Mouse (Mus musculus): Measurements from ENCODE around the gene Zfp598. TPM values are rescaled to one million over a fixed set of nuclear protein-coding genes. Genes with fewer than 3 reads are reported as not detected.
A peak's percentile ranks its signal among the peaks of the same experiment; 100 is the strongest.

Zfp598 gene
- polyA plus RNA-seq, 1 experiment: 42.1 TPM

GRCm38 (mm10) chr17:24670246-24670844, 858 bp downstream of the Zfp598 start:
- H3K36me3 ChIP-seq (ENCODE audit: control insufficient read depth, insufficient read depth, low read length, poor library complexity, severe bottlenecking): no peaks in the 10 kb centered on the region
- H3K9ac ChIP-seq (ENCODE audit: low read depth, poor library complexity, severe bottlenecking): peak overlapping the region; percentile 94
- peak overlapping the region; percentile 64 for H3K27ac ChIP-seq (ENCODE audit: insufficient read depth, low read length)
- no peak for TF ChIP-seq CTCF (IDR thresholded peaks at IDR 0.05; ENCODE audit: low read depth, low read length)
- TF ChIP-seq EP300 (IDR thresholded peaks at IDR 0.05; ENCODE audit: insufficient read depth, low read depth, low read length): no peak
- TF ChIP-seq POLR2A (IDR thresholded peaks at IDR 0.05; ENCODE audit: insufficient read depth, low read length): no peak
- peaks cover 2% of the 10 kb centered on the region for H3K4me1 ChIP-seq (ENCODE audit: control insufficient read depth, insufficient read depth, low read length)
- H3K4me3 ChIP-seq (ENCODE audit: low read depth, low read length): peak overlapping the region; percentile 98
- H3K9me3 ChIP-seq (replicated peaks; ENCODE audit: control insufficient read depth, insufficient read depth, low read length, poor library complexity, severe bottlenecking): no peaks in the 10 kb centered on the region
- H3K27me3 ChIP-seq (ENCODE audit: control insufficient read depth, insufficient read depth, low read length, poor library complexity, severe bottlenecking): no peaks in the 10 kb centered on the region

DNA sequence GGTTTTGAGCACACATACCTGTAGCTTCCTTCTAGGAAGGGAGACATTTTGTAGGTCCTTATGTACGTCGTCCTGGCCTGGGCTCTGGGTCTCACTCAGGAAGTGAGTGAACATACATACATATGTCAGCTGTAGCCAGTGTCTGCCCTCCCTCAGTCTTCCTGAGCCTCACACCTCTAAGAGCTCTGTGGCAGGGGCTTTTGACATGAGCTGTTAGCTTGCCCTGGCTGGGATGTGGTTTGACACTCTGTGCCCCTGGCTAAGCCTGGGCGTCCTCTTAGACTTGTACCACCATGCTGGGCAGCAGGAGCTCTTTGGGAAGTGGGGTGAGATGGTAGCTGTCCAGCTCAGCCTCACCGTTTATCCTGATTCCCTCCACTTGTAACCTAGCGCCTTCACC, 1.9 kb downstream of the Zfp598 start:
- Histone ChIP-seq H3K9me3 (replicated peaks; ENCODE audit: control insufficient read depth, insufficient read depth, low read length, poor library complexity, severe bottlenecking) (no peaks in the 10 kb centered on the region), H3K36me3 (ENCODE audit: control insufficient read depth, insufficient read depth, low read length, poor library complexity, severe bottlenecking) (0 out of 2 replicates have a peak, but pooled peaks cover under 1% of the 10 kb centered on the region), H3K27me3 (ENCODE audit: control insufficient read depth, insufficient read depth, low read length, poor library complexity, severe bottlenecking) (no peaks in the 10 kb centered on the region), H3K27ac (ENCODE audit: insufficient read depth, low read length) (no peak overlapping the region), H3K4me3 (ENCODE audit: low read depth, low read length) (no peak overlapping the region), H3K4me1 (ENCODE audit: control insufficient read depth, insufficient read depth, low read length) (peaks cover 2% of the 10 kb centered on the region), H3K9ac (ENCODE audit: low read depth, poor library complexity, severe bottlenecking) (no peak overlapping the region)
- TF ChIP-seq CTCF (IDR thresholded peaks at IDR 0.05; ENCODE audit: low read depth, low read length) (no peak), EP300 (IDR thresholded peaks at IDR 0.05; ENCODE audit: insufficient read depth, low read depth, low read length) (no peak), POLR2A (IDR thresholded peaks at IDR 0.05; ENCODE audit: insufficient read depth, low read length) (no peak)

- Histone ChIP-seq H3K4me1 (ENCODE audit: control insufficient read depth, insufficient read depth, low read length) (peaks cover 2% of the 10 kb centered on the region), H3K4me3 (ENCODE audit: low read depth, low read length) (peak overlapping the region; percentile 24), H3K27ac (ENCODE audit: insufficient read depth, low read length) (no peak overlapping the region), H3K9ac (ENCODE audit: low read depth, poor library complexity, severe bottlenecking) (0 out of 2 replicates have a peak overlapping the region, but pooled peaks have one; percentile 1), H3K9me3 (replicated peaks; ENCODE audit: control insufficient read depth, insufficient read depth, low read length, poor library complexity, severe bottlenecking) (no peaks in the 10 kb centered on the region), H3K27me3 (ENCODE audit: control insufficient read depth, insufficient read depth, low read length, poor library complexity, severe bottlenecking) (no peaks in the 10 kb centered on the region), H3K36me3 (ENCODE audit: control insufficient read depth, insufficient read depth, low read length, poor library complexity, severe bottlenecking) (0 out of 2 replicates have a peak, but pooled peaks cover 5% of the 10 kb centered on the region)
- no peak for TF ChIP-seq CTCF (IDR thresholded peaks at IDR 0.05; ENCODE audit: low read depth, low read length)
- TF ChIP-seq POLR2A (IDR thresholded peaks at IDR 0.05; ENCODE audit: insufficient read depth, low read length): no peak
- TF ChIP-seq EP300 (IDR thresholded peaks at IDR 0.05; ENCODE audit: insufficient read depth, low read depth, low read length): no peak
These were observed 2.7 kb downstream of the Zfp598 start for GRCm38 (mm10) chr17:24672141-24672540.

- Histone ChIP-seq H3K36me3 (ENCODE audit: control insufficient read depth, insufficient read depth, low read length, poor library complexity, severe bottlenecking) (peaks cover 21% of the 10 kb centered on the region), H3K27me3 (ENCODE audit: control insufficient read depth, insufficient read depth, low read length, poor library complexity, severe bottlenecking) (no peaks in the 10 kb centered on the region), H3K9me3 (replicated peaks; ENCODE audit: control insufficient read depth, insufficient read depth, low read length, poor library complexity, severe bottlenecking) (no peaks in the 10 kb centered on the region), H3K4me1 (ENCODE audit: control insufficient read depth, insufficient read depth, low read length) (peaks cover 6% of the 10 kb centered on the region), H3K9ac (ENCODE audit: low read depth, poor library complexity, severe bottlenecking) (no peak overlapping the region), H3K4me3 (ENCODE audit: low read depth, low read length) (no peak overlapping the region), H3K27ac (ENCODE audit: insufficient read depth, low read length) (no peak overlapping the region)
- TF ChIP-seq EP300 (IDR thresholded peaks at IDR 0.05; ENCODE audit: insufficient read depth, low read depth, low read length) (no peak), CTCF (IDR thresholded peaks at IDR 0.05; ENCODE audit: low read depth, low read length) (no peak), POLR2A (IDR thresholded peaks at IDR 0.05; ENCODE audit: insufficient read depth, low read length) (no peak)
These were observed 4.8 kb downstream of the Zfp598 start for GRCm38 (mm10) chr17:24674277-24674676.

DNA sequence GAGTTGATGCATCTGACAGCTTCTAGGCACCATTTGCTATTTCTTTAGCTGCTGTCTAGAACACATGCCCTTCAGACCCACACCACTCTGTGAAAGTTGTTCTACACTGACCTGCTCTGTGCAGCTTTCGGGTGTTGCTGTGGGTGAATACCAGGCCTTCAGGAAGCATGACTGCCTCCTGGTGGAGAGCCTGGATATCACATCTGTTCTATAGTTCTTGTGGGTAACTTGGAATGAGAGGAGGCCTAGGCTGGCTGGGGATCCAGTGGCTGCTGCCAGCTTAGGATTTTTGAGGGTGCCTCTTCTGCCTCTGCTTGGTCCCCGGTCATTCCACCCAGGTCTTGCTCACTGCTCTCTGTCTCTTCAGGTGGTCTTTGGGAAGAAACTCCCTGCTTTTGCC, 6.7 kb downstream of the Zfp598 start:
- no peak overlapping the region for H3K9ac ChIP-seq (ENCODE audit: low read depth, poor library complexity, severe bottlenecking)
- no peaks in the 10 kb centered on the region for H3K9me3 ChIP-seq (replicated peaks; ENCODE audit: control insufficient read depth, insufficient read depth, low read length, poor library complexity, severe bottlenecking)
- H3K27ac ChIP-seq (ENCODE audit: insufficient read depth, low read length): no peak overlapping the region
- H3K27me3 ChIP-seq (ENCODE audit: control insufficient read depth, insufficient read depth, low read length, poor library complexity, severe bottlenecking): no peaks in the 10 kb centered on the region
- TF ChIP-seq CTCF (IDR thresholded peaks at IDR 0.05; ENCODE audit: low read depth, low read length) (peak; percentile 64), POLR2A (IDR thresholded peaks at IDR 0.05; ENCODE audit: insufficient read depth, low read length) (no peak)
- H3K4me1 ChIP-seq (ENCODE audit: control insufficient read depth, insufficient read depth, low read length): peaks cover 4% of the 10 kb centered on the region
- H3K36me3 ChIP-seq (ENCODE audit: control insufficient read depth, insufficient read depth, low read length, poor library complexity, severe bottlenecking): peaks cover 40% of the 10 kb centered on the region
- H3K4me3 ChIP-seq (ENCODE audit: low read depth, low read length): no peak overlapping the region

- no peak overlapping the region for H3K27ac ChIP-seq (ENCODE audit: insufficient read depth, low read length)
- H3K4me3 ChIP-seq (ENCODE audit: low read depth, low read length): no peak overlapping the region
- H3K36me3 ChIP-seq (ENCODE audit: control insufficient read depth, insufficient read depth, low read length, poor library complexity, severe bottlenecking): peaks cover 42% of the 10 kb centered on the region
- H3K9me3 ChIP-seq (replicated peaks; ENCODE audit: control insufficient read depth, insufficient read depth, low read length, poor library complexity, severe bottlenecking): no peaks in the 10 kb centered on the region
- peaks cover 4% of the 10 kb centered on the region for H3K4me1 ChIP-seq (ENCODE audit: control insufficient read depth, insufficient read depth, low read length)
- no peaks in the 10 kb centered on the region for H3K27me3 ChIP-seq (ENCODE audit: control insufficient read depth, insufficient read depth, low read length, poor library complexity, severe bottlenecking)
- TF ChIP-seq EP300 (IDR thresholded peaks at IDR 0.05; ENCODE audit: insufficient read depth, low read depth, low read length) (no peak), POLR2A (IDR thresholded peaks at IDR 0.05; ENCODE audit: insufficient read depth, low read length) (no peak), CTCF (IDR thresholded peaks at IDR 0.05; ENCODE audit: low read depth, low read length) (no peak)
- no peak overlapping the region for H3K9ac ChIP-seq (ENCODE audit: low read depth, poor library complexity, severe bottlenecking)
These were observed 7.4 kb downstream of the Zfp598 start for GRCm38 (mm10) chr17:24676877-24677276.

Data from ES-Bruce4 (cell line).